Mouse (Mus musculus): ENCODE data around the gene Vmn1r163. TPM values are rescaled to one million over a fixed set of nuclear protein-coding genes. Genes with fewer than 3 reads are reported as not detected.
"Not testable (repeated sequence)": the region's sequence is repeated elsewhere in the genome, so short reads cannot be mapped to it uniquely, and the experiment has no call there.

Gene Vmn1r163
- polyA plus RNA-seq (2012; fragmentation: generic; extraction: Trizol): not detected

DNA sequence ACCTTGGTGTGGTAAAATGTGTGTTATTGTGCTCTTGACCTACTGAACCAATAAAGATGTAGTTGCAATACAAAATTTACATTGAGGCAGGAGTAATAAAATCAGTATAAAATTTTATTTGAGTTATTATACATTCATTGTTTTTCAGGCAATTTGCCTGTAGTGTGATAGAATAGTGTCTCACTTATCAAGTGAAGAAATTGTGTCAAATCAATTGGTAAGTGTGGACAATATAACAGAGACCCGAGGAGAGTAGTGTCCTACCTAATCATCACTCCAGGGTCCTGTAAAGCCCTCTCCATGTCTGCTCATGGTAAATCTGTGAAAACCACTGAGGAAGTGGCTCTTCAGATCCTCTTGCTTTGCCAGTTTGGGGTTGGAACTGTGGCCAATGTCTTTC is at the start of gene Vmn1r163:
Gene Vmn1r163, plus strand, starts transcription at position 301 of the 400 bp plus-strand sequence.
- not testable (repeated sequence) for H3ac ChIP-seq (ENCODE audit: control insufficient read depth, insufficient read length); H3K27me3 ChIP-seq (ENCODE audit: control insufficient read depth, insufficient read depth, insufficient read length); H3K36me3 ChIP-seq (ENCODE audit: control insufficient read depth, insufficient read depth); H3K4me3 ChIP-seq; H3K4me2 ChIP-seq (ENCODE audit: low read depth); H3K79me2 ChIP-seq (ENCODE audit: control insufficient read depth, insufficient read depth)

- not testable (repeated sequence) for H3K4me3 ChIP-seq; H3ac ChIP-seq (ENCODE audit: control insufficient read depth, insufficient read length); H3K4me2 ChIP-seq (ENCODE audit: low read depth); H3K79me2 ChIP-seq (ENCODE audit: control insufficient read depth, insufficient read depth); H3K36me3 ChIP-seq (ENCODE audit: control insufficient read depth, insufficient read depth); H3K27me3 ChIP-seq (ENCODE audit: control insufficient read depth, insufficient read depth, insufficient read length)
Measured at GRCm38 (mm10) chr7:23019823-23020222, 35.5 kb upstream of the Vmn1r163 start, which contains the start of gene Gm4216. Gm4216 (minus strand) TSS chr7:23019923.

GRCm38 (mm10) chr7:23067356-23067755 is 12.0 kb downstream of the Vmn1r163 start, which contains the start of gene Gm8720:
Gm8720 (minus strand) TSS chr7:23067456.
- H3K36me3 ChIP-seq (ENCODE audit: control insufficient read depth, insufficient read depth); H3K79me2 ChIP-seq (ENCODE audit: control insufficient read depth, insufficient read depth); H3K4me3 ChIP-seq; H3K27me3 ChIP-seq (ENCODE audit: control insufficient read depth, insufficient read depth, insufficient read length); H3ac ChIP-seq (ENCODE audit: control insufficient read depth, insufficient read length); H3K4me2 ChIP-seq (ENCODE audit: low read depth): not testable (repeated sequence)

Other genes starting within 250 kb of the Vmn1r163 start
- gene Vmn1r159, start 211.9 kb upstream of the Vmn1r163 start, polyA plus RNA-seq (2012; fragmentation: generic; extraction: Trizol): not detected
- not detected for gene Vmn1r160, start 184.3 kb upstream of the Vmn1r163 start, polyA plus RNA-seq (2012; fragmentation: generic; extraction: Trizol)
- not detected for gene Gm4214, start 70.9 kb upstream of the Vmn1r163 start, polyA plus RNA-seq (2012; fragmentation: generic; extraction: Trizol)
- gene Gm4216, start 35.6 kb upstream of the Vmn1r163 start, polyA plus RNA-seq (2012; fragmentation: generic; extraction: Trizol): not detected
- not detected for gene Gm8720, start 11.9 kb downstream of the Vmn1r163 start, polyA plus RNA-seq (2012; fragmentation: generic; extraction: Trizol)
- gene Gm10662, start 88.9 kb downstream of the Vmn1r163 start, polyA plus RNA-seq (2012; fragmentation: generic; extraction: Trizol): not detected
- not detected for gene Vmn1r165, start 161.8 kb downstream of the Vmn1r163 start, polyA plus RNA-seq (2012; fragmentation: generic; extraction: Trizol)
- not detected for gene Vmn1r166, start 196.1 kb downstream of the Vmn1r163 start, polyA plus RNA-seq (2012; fragmentation: generic; extraction: Trizol)
- not detected for gene Gm6902, start 223.4 kb downstream of the Vmn1r163 start, polyA plus RNA-seq (2012; fragmentation: generic; extraction: Trizol)
- 1.5 TPM for gene Nlrp4e, start 245.7 kb downstream of the Vmn1r163 start, polyA plus RNA-seq (2012; fragmentation: generic; extraction: Trizol)

Data from myocyte (in vitro differentiated cells).